Mouse (Mus musculus) kidney, adult 18-20 months (tissue): ENCODE data around the gene Mnx1.

ENCODE experiments used
- DNase-seq: peaks from one replicate; pipeline ENCODE4 v3.0.0; 2021

The Mnx1 gene

DNA sequence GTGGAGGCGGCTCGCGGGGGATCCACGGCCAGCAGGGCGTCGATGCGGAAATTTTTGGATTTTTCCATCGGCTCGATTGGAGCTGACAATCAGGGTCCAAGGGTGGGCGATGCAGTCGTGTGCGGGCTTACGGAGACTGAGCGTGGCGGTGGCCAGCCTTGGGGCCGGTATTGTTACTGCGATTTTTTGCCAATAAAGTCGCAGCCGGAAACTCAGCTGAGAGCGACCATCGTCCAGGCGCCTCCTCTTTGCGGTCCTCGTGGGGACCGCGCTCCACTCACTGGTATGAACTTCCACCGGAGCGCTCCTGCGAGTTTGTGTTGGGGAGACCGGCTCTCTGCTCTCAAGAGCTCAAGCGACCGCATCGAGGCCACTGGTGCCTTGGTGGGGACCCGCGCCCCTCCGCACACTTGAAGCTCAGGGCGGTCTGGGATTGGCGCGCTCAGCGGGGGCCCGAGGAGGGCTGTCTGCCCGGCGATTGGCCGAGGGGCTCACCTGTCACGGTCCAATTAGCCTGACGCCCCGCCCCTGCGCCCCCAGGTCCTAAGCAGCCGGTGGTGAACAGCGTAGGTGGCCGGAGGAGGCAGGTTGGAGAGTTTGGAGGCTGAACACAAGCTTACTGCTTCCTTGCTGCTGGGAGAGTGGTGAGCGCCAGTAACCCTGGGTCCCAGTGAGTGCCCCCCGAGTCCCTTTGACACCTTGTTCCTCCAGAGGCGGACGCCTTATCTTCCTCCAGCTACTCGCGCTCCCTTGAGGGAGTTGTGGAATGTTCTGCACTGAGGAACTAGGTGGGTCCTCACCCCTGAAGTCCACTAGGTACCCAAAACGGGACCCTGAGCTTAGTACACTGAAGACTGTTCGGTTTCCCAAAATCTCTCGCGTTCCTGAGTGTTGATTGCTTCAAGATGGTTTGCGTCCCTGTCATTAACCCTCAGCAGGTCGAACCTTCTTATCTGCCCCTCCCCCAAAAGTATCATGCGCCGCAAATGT lies at the start of gene Mnx1:
Gene Mnx1 (minus strand): TSS at position 263 of the 990 bp plus-strand sequence.
- DNase-seq = no peak

DNA sequence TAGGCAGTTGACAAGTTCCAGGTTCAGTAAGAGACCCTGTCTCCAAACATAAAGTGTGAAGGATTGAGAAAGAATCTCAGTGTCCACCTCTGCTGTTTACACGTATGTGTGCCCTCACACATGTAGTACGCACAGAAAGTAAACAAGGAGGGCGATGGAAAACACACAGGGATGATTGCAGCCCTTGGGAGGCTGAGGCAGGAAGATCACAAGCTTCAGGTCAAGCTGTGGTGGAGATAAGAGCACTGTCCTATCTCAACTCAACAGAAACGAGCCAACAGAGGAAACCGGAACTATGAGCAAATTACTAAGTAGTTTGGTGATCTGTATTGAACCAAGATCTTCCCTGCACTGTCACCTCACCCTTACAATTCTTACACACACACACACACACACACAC lies 38.2 kb upstream of the Mnx1 start:
- no peak for DNase-seq

DNA sequence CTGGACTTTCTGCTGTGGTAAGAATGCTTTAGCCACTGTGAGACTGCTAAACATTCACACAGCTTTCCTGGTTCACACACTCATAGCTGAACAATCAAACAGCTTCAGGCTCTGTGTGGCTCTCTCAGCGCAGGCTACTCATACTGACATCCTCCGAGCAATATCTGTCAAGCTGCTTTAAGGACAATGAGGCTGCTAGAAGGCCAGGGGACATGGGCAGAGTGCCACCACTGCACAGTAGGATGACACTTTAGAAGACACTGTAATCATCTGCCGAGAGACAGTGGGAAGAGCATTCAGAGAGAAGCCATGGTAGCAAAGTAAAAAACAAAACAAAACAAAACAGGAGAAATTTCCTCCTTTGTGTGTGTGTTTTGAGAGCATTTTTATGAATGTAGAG lies 37.6 kb upstream of the Mnx1 start:
- DNase-seq = no peak

DNA sequence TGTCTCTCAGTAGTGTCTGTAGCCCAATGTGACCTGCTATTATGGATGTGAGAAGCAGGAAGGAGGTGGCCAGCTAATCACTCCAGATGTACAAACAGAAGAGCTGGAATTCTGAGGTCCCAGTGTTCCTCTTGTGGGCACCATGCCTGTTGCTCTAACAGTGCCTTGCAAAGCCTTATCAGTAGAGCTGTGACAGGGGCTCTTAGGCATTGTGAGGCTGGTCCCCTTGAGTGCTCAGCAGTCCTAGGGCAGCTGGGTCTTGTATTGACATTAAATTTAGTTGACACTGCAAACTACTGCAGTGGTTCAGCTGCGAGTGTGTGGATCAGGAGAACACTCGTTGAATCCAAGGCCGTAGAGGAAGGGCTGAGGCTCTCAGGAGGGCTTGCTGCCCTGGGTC lies 28.7 kb upstream of the Mnx1 start:
- no peak for DNase-seq

DNA sequence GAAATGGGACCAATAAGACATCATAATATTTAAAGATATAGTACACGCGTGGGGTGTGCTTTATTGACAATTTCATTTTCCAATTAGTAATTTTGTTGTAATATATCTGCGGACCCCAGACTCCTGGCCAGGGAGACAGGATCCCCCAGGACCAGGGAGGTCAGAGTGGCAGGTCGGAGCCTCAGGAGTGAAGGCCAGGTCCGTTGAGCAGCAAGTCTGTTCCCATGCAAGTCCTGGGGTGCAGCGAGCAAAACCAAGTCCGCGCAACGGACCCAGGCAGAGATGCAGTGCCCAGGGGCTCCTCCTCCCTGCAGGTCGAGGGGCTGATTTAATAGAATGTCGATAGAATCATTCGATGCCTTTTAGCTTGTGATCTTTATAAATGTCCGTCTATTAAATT lies 9.1 kb upstream of the Mnx1 start:
- no peak for DNase-seq

DNA sequence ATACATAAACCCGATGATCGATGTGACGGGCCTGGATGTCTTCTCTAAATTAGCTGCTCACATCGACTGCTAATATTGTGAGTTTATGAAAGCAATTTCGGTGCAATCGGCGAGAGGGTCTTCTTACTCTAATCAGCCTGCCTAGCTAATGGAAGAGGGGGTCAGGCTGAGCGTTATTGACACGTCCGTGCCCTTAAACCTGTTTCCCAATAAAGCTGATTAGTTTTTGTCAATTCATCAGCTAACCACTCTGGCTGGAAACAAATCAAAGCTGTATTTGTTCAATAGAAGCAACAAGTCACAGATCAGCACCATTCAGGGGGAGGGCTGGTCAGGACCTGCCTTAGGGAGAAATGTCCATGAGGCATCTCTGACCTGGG lies 7.7 kb upstream of the Mnx1 start:
- no peak for DNase-seq

DNA sequence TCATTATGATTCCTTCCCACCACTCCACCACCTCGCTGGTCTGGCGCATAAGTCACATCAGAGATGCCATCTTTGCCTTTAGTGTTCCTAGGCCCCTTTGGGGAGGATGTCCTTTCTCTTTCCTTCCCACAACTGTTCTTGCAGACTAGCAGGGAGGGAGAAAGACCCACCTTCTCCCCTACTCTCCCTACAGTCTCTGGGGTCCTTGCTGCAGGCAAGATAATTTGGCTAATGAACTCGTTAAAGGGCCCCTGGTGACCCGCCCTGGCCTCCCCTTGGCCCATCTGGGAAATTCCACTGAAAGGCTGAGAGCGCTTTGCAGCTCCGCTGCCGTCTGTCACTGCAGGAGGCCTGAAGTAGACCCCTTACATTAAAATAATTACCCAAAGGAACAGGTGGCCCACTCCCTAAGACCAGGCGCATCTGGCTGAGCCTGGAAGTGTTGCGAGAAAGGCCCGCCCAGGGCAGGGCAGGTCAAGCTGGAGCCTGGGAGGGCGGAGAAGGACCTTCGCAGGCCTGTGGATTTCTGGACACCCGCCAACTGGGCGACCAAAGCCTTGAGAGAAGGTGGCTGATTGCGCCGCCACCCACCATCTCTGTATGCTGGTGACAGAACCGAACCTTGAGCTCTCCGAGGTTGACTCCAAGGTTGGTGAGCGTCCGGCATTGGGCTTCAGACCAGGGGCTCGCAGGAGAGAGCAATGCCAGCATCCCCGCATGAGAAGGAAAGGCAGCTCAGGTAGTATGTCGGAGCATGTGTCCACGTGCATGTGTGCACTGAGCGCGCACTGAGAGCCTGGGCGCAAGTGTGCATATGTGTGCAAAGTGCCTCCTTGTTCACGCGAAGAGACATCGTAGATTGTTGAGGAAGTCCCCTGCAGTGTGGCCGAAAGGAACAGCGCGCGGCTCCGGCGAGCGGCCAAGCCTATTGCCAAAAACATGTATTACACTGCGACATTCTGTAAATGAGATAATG lies 7.0 kb upstream of the Mnx1 start:
- DNase-seq = no peak

DNA sequence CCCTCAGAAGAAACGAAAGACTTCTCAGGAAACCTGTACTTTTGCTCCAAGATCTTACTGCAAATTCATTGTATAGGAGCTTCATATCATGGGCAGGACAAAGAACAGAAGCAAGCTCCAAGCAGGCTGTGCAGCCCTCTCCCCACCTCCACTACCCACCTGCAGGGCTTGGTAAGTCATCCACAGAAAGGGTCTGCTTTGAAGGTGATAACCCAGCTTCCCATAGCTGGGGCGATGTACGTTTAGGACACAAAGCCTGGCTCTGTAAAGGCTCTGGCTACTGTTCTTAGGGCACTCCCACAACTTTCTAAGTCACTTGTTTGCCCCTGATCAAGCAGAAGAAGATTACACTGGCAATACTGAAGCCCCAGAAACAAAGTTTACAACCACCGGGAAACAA lies 5.5 kb upstream of the Mnx1 start:
- DNase-seq = no peak

DNA sequence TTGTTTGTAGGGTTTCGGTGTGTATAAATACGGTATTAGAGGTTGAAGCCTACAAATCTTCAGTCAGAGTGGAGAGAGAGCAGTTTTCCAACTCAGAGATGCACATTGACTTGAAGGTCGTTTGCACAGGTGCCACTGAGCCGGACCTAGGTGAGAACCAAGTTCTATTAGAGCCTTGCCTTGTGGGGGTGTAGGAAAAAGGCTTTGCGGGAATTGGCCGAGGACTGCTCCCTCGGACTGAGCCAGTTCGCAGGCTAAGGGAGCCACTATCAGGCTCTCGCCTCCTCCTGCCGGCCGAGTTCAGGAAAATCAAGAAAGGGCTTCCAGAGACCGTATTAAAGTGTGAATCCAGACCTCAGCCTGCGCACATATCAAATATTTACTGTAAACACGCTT lies 926 bp upstream of the Mnx1 start:
- peak; percentile 32 for DNase-seq

DNA sequence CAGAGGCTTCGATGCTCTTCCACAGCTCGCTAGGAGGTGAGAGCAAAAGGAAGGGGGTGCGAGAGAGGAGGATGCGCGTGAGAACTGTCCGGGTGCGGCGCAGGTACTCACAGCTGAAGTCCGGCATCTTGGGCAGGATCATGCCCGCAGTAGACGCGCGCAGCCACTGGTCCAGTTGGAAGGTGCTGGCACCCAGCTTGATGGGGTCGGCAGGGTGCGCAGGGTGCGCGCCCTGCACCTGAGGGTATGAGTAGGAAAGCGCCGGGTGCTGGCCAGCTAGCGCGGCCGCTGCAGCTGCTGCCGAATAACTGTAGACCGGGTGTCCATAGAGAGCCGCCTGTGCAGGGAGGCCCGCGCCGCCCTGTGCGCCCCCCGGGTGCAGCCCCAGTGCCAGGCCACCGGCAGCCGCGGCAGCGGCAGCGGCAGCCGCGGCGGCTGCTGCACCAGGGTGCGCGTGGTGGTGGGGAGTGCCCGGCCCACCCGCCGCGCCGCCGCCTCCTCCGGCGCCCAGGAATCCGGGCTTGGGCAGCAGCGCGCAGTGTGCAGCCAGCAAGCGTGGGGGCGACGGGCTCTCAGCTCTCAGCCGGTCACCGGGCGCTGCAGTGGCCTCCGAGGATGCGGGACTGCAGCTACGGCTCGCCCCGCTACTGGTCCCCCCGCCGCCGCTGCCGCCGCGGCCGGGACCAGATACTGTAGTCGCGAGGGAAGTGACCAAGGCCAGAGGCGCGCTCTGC lies 629 bp downstream of the Mnx1 start:
- no peak for DNase-seq

DNA sequence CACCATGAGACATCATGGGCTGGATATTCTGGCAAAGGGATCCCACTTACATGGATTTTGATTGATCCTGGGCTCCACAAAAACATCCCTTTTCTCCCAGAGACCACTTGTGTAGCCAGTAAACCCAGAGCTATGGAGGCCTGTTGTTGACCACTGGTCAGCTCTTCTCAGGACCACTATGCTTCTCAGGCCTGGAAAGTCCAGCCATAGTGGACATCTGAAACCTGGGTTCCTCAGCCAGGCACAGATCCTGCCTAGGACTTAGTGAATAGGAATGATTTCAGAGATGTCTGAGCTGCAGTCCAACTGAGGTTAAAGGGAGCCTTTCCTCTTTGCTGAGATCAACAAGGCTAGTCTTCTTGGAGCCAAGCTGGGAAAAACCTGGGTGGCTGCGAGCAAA lies 2.2 kb downstream of the Mnx1 start:
- no peak for DNase-seq

DNA sequence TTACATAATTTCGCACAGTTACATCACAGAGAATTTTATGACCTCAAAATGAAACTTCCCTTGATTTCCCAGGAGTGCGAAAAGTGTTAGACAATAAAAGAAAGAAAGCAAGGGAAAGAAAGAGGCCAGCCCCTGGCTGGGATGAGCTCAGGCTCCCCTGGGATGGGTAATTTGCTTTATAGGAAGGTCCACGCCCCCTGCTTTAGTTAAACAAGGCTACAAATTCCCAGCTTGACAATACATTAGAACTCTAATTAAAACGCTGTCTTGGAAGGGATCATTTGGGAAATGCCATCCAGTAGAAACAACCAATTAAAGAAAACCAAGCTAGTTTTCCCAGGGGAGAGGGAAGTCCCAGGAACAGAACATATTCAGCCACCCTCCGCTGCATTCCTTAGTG lies 2.7 kb downstream of the Mnx1 start:
- no peak for DNase-seq

DNA sequence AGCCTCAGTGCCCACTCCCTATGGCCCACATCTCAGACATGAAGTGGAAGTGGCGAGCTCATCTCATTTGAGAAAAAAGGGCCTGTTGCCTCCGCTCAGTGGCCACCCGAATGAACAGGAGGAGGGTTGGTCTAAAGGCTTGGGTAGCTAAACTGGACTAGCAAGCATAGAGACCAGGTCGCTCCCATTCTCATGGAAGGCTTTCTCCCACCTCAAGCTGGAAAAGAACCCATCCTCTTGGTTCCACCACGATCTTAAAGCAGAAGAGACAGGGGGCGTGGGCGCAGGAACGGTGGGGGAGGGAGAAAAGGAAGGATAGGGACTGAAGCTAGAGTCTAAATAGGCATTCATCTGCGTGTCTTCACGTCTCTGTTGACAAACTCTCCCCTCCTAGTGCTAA lies 3.2 kb downstream of the Mnx1 start:
- no peak for DNase-seq

DNA sequence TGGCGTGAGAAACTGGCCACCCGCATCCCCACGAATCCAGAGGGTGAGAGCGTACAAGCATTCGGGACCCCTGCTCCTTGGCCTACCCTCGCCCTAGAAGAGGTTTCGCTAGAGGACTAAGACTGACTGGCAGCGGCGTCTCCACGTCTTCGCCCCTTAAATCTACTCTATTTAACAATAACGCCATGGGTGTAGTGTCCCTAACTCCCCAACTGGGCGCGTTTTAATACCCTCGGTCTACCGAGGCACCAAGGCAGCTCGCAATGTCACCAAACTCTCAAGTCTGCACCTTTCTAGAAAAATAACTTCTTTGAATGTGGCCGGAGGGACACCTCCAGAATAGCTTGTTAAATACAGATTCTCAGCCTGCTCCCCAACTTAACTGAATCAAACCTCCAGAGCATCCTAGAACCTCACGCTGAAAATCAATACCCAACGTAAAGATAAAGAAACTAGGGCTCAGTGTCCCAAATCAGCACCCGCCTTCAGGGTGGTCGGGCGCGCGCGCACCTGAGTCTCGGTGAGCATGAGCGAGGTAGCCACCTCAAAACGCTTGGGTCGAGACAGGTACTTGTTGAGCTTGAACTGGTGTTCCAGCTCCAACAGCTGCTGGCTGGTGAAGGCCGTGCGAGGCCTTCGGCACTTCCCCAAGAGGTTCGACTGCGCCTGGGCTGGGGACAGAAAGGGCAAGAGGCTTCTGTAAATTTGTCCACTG lies 3.9 kb downstream of the Mnx1 start:
- DNase-seq = no peak

DNA sequence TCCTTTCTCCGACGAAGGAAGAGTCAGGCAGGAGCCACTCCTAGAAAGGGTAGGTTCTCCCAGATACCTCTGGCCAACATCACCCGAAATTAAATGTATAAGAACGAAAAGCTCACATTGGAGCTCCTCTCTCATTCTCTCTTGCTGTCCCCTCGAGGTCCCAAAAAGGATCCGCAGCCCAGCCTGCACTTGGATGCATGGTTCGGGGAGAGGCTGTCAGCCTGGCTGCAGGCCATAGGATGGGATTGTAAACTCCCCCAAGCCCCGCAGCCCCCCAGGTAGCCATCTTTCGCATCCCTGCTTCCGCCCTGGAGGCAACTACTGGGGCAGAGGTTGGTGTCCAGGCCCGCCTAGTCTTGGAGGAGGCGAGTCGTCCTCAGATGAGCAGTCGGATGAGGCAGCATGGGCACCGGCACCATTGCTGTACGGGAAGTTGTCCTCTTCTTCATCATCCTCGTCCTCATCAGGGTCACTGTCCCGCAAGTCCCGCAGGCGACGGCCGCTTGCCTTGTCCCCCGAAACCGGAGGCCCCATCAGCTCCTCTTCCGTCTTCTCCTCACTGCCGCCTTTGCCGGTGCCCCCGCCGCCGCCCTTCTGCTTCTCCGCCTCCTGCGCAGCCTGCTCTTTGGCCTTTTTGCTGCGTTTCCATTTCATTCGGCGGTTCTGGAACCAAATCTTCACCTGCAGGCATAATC lies 4.6 kb downstream of the Mnx1 start:
- DNase-seq = no peak

DNA sequence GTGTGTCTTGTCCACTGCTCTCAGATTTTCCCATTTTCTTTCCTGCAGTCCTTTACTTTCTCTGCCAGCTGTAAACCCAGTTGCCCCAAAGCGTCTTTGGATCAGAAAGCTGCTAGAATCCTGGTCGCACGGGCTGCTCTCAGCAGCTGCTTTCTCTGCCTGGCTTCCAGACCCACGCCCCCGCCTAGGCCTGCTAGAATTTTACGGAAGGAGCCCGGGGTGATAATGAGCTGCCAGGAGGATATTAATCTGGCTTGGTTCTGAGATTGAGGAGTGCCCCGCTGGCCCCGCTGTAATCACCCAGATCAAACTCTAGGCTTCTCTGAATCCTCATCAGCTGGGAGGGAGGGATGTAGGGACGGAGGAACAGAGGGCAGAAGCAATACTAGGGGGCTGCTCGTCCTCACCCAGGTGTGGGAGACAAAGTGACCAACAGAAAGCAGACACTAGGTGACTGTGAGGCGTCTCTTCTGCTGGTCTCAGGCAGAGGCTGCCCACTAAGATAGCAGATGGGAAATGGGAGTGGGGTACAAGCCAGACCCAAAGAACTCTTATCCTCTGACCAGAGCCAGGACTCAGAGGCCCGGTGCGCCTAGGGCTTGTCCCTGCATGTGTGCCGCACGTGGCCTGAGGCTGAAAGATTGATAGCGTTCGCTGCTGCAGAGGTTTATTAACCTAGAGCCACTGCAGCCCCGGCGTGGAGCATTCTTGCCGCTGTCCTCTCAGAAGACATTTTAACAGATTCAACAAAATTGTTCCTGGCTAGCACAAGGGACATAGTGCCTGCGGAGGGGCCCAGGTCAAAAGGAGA lies 6.2 kb downstream of the Mnx1 start:
- no peak for DNase-seq

DNA sequence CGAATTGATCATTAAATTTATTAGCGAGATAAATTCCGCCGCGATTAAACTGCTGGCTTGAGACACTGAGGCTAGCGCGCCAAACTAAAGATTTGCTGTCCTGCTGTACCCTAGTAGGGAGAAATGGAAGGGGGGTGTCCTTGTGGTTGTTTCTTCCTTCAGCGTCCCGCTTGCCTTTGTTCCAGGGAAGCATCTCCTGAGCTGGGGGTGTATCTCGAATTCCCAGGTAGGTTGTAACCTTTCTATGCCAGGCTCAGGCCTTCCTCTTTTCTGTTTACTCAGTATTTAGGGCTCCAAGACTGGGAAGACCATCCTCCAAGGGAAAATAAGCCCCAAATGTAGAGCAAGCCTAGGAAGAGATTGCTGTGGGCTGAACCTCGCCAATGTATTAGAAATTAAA lies 6.9 kb downstream of the Mnx1 start:
- DNase-seq = no peak

DNA sequence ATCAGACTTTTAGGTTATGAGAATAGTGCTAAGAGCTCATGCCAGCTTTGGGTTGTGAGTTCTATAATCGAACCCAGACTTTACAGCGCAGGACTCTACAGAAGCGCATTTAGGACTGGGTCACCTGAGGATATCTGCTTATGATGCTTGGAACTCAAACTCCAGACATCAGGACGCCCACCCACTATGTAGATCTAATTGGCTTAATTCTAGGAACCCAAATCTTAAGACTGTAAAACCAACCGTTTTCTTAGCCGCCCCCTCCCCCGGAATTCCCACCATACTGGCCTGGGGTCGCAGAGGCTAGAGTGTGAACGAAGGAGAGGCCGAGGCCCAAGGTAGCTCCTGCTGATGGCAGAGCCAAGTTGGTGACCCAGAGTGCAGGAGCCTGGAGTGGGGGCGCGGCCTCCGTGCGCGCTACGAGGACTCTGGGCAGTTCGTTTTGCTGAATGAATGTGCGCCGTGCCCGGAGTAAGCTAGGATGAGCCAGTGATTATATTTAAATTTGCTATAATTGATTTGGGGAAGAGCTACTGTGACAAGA lies 7.3 kb downstream of the Mnx1 start:
- no peak for DNase-seq

DNA sequence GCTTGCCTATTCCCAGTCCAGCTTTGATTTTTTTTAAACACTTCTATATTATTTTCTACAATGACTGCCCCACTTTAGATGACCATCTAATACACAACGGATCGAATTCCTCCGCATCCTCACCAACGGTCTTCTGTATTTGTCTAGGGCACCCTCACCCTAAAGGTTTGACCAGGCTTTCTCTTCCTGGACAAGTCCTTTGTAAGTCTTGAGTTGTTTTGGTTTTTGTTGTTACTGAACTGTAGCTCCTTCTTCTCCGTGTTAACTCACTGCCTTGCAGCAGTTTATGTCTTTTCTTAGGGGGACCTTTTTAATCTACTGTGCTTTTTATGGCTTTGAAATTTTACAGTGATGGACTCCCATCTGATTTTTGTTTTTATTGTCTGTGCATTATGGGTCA lies 8.0 kb downstream of the Mnx1 start:
- DNase-seq = no peak

DNA sequence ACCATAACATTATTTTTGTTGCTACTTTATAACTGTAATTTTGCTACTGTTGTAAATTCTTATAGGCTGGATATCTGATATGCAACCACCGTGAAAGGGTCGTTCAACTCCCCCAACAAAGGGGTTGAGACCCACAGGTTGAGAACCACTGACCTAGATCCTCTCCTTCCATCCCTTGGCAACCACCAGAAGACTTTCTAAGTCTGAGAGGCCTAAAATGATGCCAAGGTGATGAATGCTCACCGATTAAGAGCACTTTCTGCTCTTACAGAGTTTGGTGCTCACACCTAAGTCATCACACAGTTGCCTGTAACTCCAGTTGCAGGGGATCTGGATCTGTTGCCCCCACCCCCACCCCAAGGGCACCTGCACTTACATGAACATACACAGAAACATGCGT lies 8.8 kb downstream of the Mnx1 start:
- DNase-seq = no peak
